ENCODE assay signal across 20 mouse cellular contexts in the genomic region with DNA sequence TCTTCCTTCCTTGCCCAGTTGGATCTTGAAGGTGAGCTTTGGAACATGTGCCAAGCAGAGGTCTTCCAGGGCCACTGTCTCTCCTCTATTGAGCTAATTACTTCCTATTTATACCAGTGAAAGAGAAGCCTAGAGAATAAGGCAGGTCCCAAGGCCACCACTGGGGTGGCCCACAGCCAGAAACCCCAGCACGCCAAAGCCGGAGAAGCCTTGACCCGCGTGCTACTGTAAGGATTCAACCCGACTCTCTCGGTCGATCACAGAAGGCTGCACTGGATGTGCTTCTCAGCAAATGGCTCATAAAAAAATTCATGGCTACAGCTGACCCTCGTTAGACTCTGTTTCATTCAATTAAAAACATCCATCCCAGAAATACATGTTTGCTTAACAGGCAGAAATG.
A peak's percentile ranks its signal among the peaks of the same experiment; 100 is the strongest.
DNase-seq lines count a peak whose midpoint lies in the region; TF ChIP-seq lines count a peak whose summit lies in the region.
"Had no signal": no experiment of that assay in that cellular context is flagged by ENCODE, and none has a peak within 500 bp of the region (broad histone marks: within the 10 kb centered on the region; RNA-seq: fewer than 3 reads in every experiment).

No protein-coding gene starts in this region.

- TF ChIP-seq CTCF in kidney, adult 2 months (conservative IDR thresholded peaks at IDR 0.05; ENCODE audit: insufficient read depth, insufficient read length, low read depth, low read length), result no peak

- no peak overlapping the region for H3K4me3 ChIP-seq in kidney, adult 2 months (ENCODE audit: insufficient read depth, low read depth, low read length)
- H3K4me3 ChIP-seq: embryonic facial prominence, embryonic 15.5 days; heart, embryonic 15.5 days; limb, embryonic 12.5 days; liver, embryonic 12.5 days; midbrain, embryonic 15.5 days; neural tube, embryonic 15.5 days had no signal

- H3K27ac ChIP-seq in kidney, adult 2 months (ENCODE audit: insufficient read depth, low read depth, low read length), result no peak overlapping the region
- H3K27ac ChIP-seq: embryonic facial prominence, embryonic 15.5 days; heart, embryonic 15.5 days; limb, embryonic 12.5 days; liver, embryonic 12.5 days; midbrain, embryonic 15.5 days; neural tube, embryonic 15.5 days had no signal

- H3K27me3 ChIP-seq in kidney, adult 2 months (replicated peaks; ENCODE audit: control insufficient read depth, insufficient read depth, low read length), result no peaks in the 10 kb centered on the region
- H3K27me3 ChIP-seq: embryonic facial prominence, embryonic 15.5 days; heart, embryonic 15.5 days; limb, embryonic 12.5 days; liver, embryonic 12.5 days; midbrain, embryonic 15.5 days; neural tube, embryonic 15.5 days had no signal

- no peak for TF ChIP-seq POLR2A in kidney, adult 2 months (IDR thresholded peaks at IDR 0.05; ENCODE audit: low read depth, low read length)

- no peaks in the 10 kb centered on the region for H3K4me1 ChIP-seq in kidney, adult 2 months (ENCODE audit: control insufficient read depth, insufficient read depth, low read length)
- H3K4me1 ChIP-seq: embryonic facial prominence, embryonic 15.5 days; liver, embryonic 12.5 days; midbrain, embryonic 15.5 days had no signal

- DNase-seq in kidney, adult 2 months, result peak; percentile 20
- no peak for DNase-seq in kidney, adult 18-20 months
- DNase-seq in adrenal gland, adult (ENCODE audit: inconsistent age in 2 of 2, low spot score in 1 of 2), result peak; percentile 84 to 90
- peak; percentile 73 for DNase-seq in adrenal gland, adult 8-10 months
- DNase-seq in kidney, postnatal 25 days, result peak; percentile 11 to 41
- no peak for DNase-seq in layer of hippocampus, adult 9-10 months (ENCODE audit: low spot score)
- DNase-seq in cerebellum, adult 9-10 months, result no peak
- DNase-seq: cerebellum, postnatal 14 days; forebrain, postnatal 0 days; heart, adult 18-20 months; lung, adult 2 months; lung, postnatal 36 days; right cerebral cortex, adult 18-20 months; thymus, postnatal 25 days had no signal

- WGBS in kidney, adult 2 months, result 64% methylated on average over 8 of the region's 8 CpGs

- no peaks in the 10 kb centered on the region for H3K36me3 ChIP-seq in kidney, adult 2 months (ENCODE audit: control insufficient read depth, insufficient read depth, low read length)
- H3K36me3 ChIP-seq: embryonic facial prominence, embryonic 15.5 days; heart, embryonic 15.5 days; limb, embryonic 12.5 days; liver, embryonic 12.5 days; midbrain, embryonic 15.5 days; neural tube, embryonic 15.5 days had no signal

Comparison
In these comparisons a context has a peak if more than half of its experiments do, and no peak if none do; other contexts are left out.
1. DNase-seq: peak in kidney, adult 2 months (single experiment), adrenal gland, adult (2 of 2), adrenal gland, adult 8-10 months (single experiment) and kidney, postnatal 25 days (2 of 2); none in kidney, adult 18-20 months (single experiment), layer of hippocampus, adult 9-10 months (single experiment) and cerebellum, adult 9-10 months (single experiment).